Mouse (Mus musculus) intestine, postnatal 0 days (tissue): ENCODE measurements around the gene Plpp3. TPM values are rescaled to one million over a fixed set of nuclear protein-coding genes. Genes with fewer than 3 reads are reported as not detected.
"Not testable (repeated sequence)": the region's sequence is repeated elsewhere in the genome, so short reads cannot be mapped to it uniquely, and the experiment has no call there.

Source experiments
- ATAC-seq: fragments of 200-750 bp; cut with Nextera tagmentation; 2 replicates; pipeline ENCODE4 v1.8.0; 2017; ENCODE audit warnings: mild to moderate bottlenecking, moderate TSS enrichment, moderate library complexity
- H3K27ac ChIP-seq: fragments of 300-500 bp; sonication (generic); 2 replicates; pipeline ENCODE4 v1.5.1; 2014; ENCODE audit warnings: mild to moderate bottlenecking, low read depth, low read length, moderate library complexity
- H3K27me3 ChIP-seq: fragments of 300-500 bp; sonication (generic); replicated peaks from 2 replicates; pipeline ENCODE4 v1.6.1; 2014; ENCODE audit warnings: low read length, mixed read lengths; ENCODE audit not compliant: control insufficient read depth, insufficient read depth
- H3K36me3 ChIP-seq: fragments of 300-500 bp; sonication (generic); 2 replicates; pipeline ENCODE4 v1.6.1; 2014; ENCODE audit warnings: mild to moderate bottlenecking, moderate library complexity; ENCODE audit not compliant: control insufficient read depth, insufficient read depth
- H3K4me1 ChIP-seq: fragments of 300-500 bp; sonication (generic); replicated peaks from 2 replicates; pipeline ENCODE4 v1.6.1; 2014; ENCODE audit warnings: antibody characterized with exemption, low read length, mixed read lengths; ENCODE audit not compliant: control insufficient read depth, insufficient read depth
- H3K4me2 ChIP-seq: fragments of 300-500 bp; sonication (generic); replicated peaks from 2 replicates; pipeline ENCODE4 v1.6.1; 2014; ENCODE audit warnings: low read depth, mild to moderate bottlenecking, moderate library complexity
- H3K4me3 ChIP-seq: fragments of 300-500 bp; sonication (generic); 2 replicates; pipeline ENCODE4 v1.5.1; 2014; ENCODE audit warnings: low read depth, low read length
- H3K9ac ChIP-seq: fragments of 300-500 bp; sonication (generic); 2 replicates; pipeline ENCODE4 v1.6.1; 2014; ENCODE audit warnings: mild to moderate bottlenecking, low read depth, low read length
- H3K9me3 ChIP-seq: fragments of 300-500 bp; sonication (generic); 2 replicates; pipeline ENCODE4 v1.6.1; 2016; ENCODE audit warnings: mixed run types; ENCODE audit not compliant: control insufficient read depth
- CTCF ChIP-seq: sonication (generic); IDR thresholded peaks from 2 replicates; pipeline ENCODE4 v1.5.1; 2016; ENCODE audit warnings: low read depth, mild to moderate bottlenecking, control low read depth, antibody characterized with exemption, moderate library complexity
- WGBS: fragments of 180-500 bp; shearing (Covaris S2); extraction: QIAGEN DNeasy Blood & Tissue Kit; methylation state at CpG from one replicate; pipeline ENCODE4 v1.1.7; 2014; 5-methylcytosine and 5-hydroxymethylcytosine counted together
- polyA plus RNA-seq: library from polyadenylated mRNA; unstranded; fragments of >200 nt; fragmentation: Nextera tagmentation; extraction: Ambion mirVana; gene quantifications from 2 replicates; pipeline ENCODE4 v1.2.1, GENCODE M21; 2015

The Plpp3 gene
- polyA plus RNA-seq, 1 experiment from 2014 or later = 84.1 TPM

GRCm38 (mm10) chr4:105260893-105261769 is 104.0 kb downstream of the Plpp3 start:
- Histone ChIP-seq H3K36me3 (no peaks in the 10 kb centered on the region), H3K9ac (no peak overlapping the region), H3K4me2 (no peak overlapping the region), H3K4me1 (peaks cover 3% of the 10 kb centered on the region; the same call in 1 of the 2 replicates), H3K27ac (peak overlapping the region; percentile 75), H3K27me3 (no peaks in the 10 kb centered on the region), H3K9me3 (no peaks in the 10 kb centered on the region), H3K4me3 (no peak overlapping the region)
- ATAC-seq = peak; percentile 64
- WGBS = 46% methylated on average over 9 of the region's 9 CpGs
- TF ChIP-seq CTCF = no peak

GRCm38 (mm10) chr4:105262358-105262757 is 105.2 kb downstream of the Plpp3 start:
- H3K9ac ChIP-seq = no peak overlapping the region
- TF ChIP-seq CTCF = no peak
- H3K36me3 ChIP-seq = no peaks in the 10 kb centered on the region
- H3K27ac ChIP-seq = no peak overlapping the region
- H3K4me2 ChIP-seq = no peak overlapping the region
- 82% methylated on average over 12 of the region's 12 CpGs for WGBS
- ATAC-seq = no peak
- H3K4me1 ChIP-seq = peaks cover 3% of the 10 kb centered on the region; the same call in 1 of the 2 replicates
- H3K4me3 ChIP-seq = no peak overlapping the region
- H3K27me3 ChIP-seq = no peaks in the 10 kb centered on the region
- H3K9me3 ChIP-seq = no peaks in the 10 kb centered on the region

- 89% methylated on average over 8 of the region's 8 CpGs for WGBS
- H3K36me3 ChIP-seq = no peaks in the 10 kb centered on the region
- no peak for ATAC-seq
- H3K27ac ChIP-seq = no peak overlapping the region
- no peak overlapping the region for H3K9ac ChIP-seq
- no peak overlapping the region for H3K4me2 ChIP-seq
- no peaks in the 10 kb centered on the region for H3K9me3 ChIP-seq
- no peak for TF ChIP-seq CTCF
- no peaks in the 10 kb centered on the region for H3K27me3 ChIP-seq
- H3K4me1 ChIP-seq = no peaks in the 10 kb centered on the region
- H3K4me3 ChIP-seq = no peak overlapping the region
These were observed 106.5 kb downstream of the Plpp3 start for GRCm38 (mm10) chr4:105263600-105263999.

- H3K9me3 ChIP-seq = no peaks in the 10 kb centered on the region
- WGBS = 83% methylated on average over 8 of the region's 8 CpGs
- TF ChIP-seq CTCF = no peak
- no peak overlapping the region for H3K4me2 ChIP-seq
- no peaks in the 10 kb centered on the region for H3K36me3 ChIP-seq
- no peaks in the 10 kb centered on the region for H3K27me3 ChIP-seq
- ATAC-seq = no peak
- H3K27ac ChIP-seq = no peak overlapping the region
- 0 out of 2 replicates have a peak, but pooled peaks cover 4% of the 10 kb centered on the region for H3K4me1 ChIP-seq
- no peak overlapping the region for H3K9ac ChIP-seq
- H3K4me3 ChIP-seq = no peak overlapping the region
These were observed 107.9 kb downstream of the Plpp3 start for GRCm38 (mm10) chr4:105265041-105265440.

GRCm38 (mm10) chr4:105265678-105266077 is 108.5 kb downstream of the Plpp3 start:
- Histone ChIP-seq H3K27me3 (no peaks in the 10 kb centered on the region), H3K4me3 (no peak overlapping the region), H3K27ac (no peak overlapping the region), H3K9me3 (no peaks in the 10 kb centered on the region), H3K9ac (no peak overlapping the region), H3K4me1 (0 out of 2 replicates have a peak, but pooled peaks cover 4% of the 10 kb centered on the region), H3K36me3 (no peaks in the 10 kb centered on the region), H3K4me2 (no peak overlapping the region)
- TF ChIP-seq CTCF = no peak
- no peak for ATAC-seq
- 80% methylated on average over 4 of the region's 4 CpGs for WGBS

GRCm38 (mm10) chr4:105268202-105268730 is 111.1 kb downstream of the Plpp3 start:
- H3K4me2 ChIP-seq = no peak overlapping the region
- ATAC-seq = peak; percentile 91

GRCm38 (mm10) chr4:105269398-105269797 is 112.3 kb downstream of the Plpp3 start:
- H3K9me3 ChIP-seq, H3K4me1 ChIP-seq, H3K9ac ChIP-seq, ATAC-seq, H3K4me3 ChIP-seq, H3K27me3 ChIP-seq, H3K4me2 ChIP-seq, H3K27ac ChIP-seq, H3K36me3 ChIP-seq: not testable (repeated sequence)
- WGBS = 93% methylated on average over 4 of the region's 7 CpGs

More at GRCm38 (mm10) chr4:105268202-105268730, 111.1 kb downstream of the Plpp3 start:
- H3K4me3 ChIP-seq = no peak overlapping the region
- H3K9me3 ChIP-seq = no peaks in the 10 kb centered on the region
- no peaks in the 10 kb centered on the region for H3K27me3 ChIP-seq
- no peaks in the 10 kb centered on the region for H3K36me3 ChIP-seq
- TF ChIP-seq CTCF = no peak
- no peak overlapping the region for H3K9ac ChIP-seq
- 33% methylated on average over 6 of the region's 6 CpGs for WGBS
- 0 out of 2 replicates have a peak, but pooled peaks cover 4% of the 10 kb centered on the region for H3K4me1 ChIP-seq
- peak overlapping the region; percentile 78 for H3K27ac ChIP-seq
